Mouse (Mus musculus): ENCODE results near the gene Chrne.

- TF ChIP-seq CTCF (conservative IDR thresholded peaks at IDR 0.05; ENCODE audit: low read length): no peak
- TF ChIP-seq POU5F1 (IDR thresholded peaks at IDR 0.05; ENCODE audit: borderline replicate concordance, low read length): no peak
- no peak for TF ChIP-seq NANOG (IDR thresholded peaks at IDR 0.05; ENCODE audit: borderline replicate concordance, low read length)
Measured at GRCm38 (mm10) chr11:70643051-70643450, 24.0 kb upstream of the Chrne start.

All from E14TG2a.4 (cell line).